Mouse (Mus musculus): ENCODE results near the gene Sirpb1b. TPM values are rescaled to one million over a fixed set of nuclear protein-coding genes. Genes with fewer than 3 reads are reported as not detected.
"Not testable (repeated sequence)": the region's sequence is repeated elsewhere in the genome, so short reads cannot be mapped to it uniquely, and the experiment has no call there.

Sirpb1b gene
- polyA plus RNA-seq, 2 experiments = not detected

GRCm38 (mm10) chr3:15528589-15528988 lies 46.3 kb downstream of the Sirpb1b start:
- no peak for ATAC-seq (ENCODE audit: low FRiP score, low read depth)
- Histone ChIP-seq H3K4me2 (replicated peaks; ENCODE audit: low read depth, low read length, severe bottlenecking) (no peak overlapping the region), H3K4me3 (replicated peaks; ENCODE audit: low read length) (no peak overlapping the region), H3K4me1 (ENCODE audit: control insufficient read depth, insufficient read depth, low read length) (no peaks in the 10 kb centered on the region), H3K9me3 (ENCODE audit: control insufficient read depth, low read length) (0 out of 2 replicates have a peak, but pooled peaks cover 3% of the 10 kb centered on the region), H3K27me3 (ENCODE audit: control insufficient read depth, insufficient read depth, low read length) (no peaks in the 10 kb centered on the region), H3K9ac (ENCODE audit: low read depth, low read length, severe bottlenecking) (no peak overlapping the region), H3K27ac (replicated peaks; ENCODE audit: low read depth, low read length) (no peak overlapping the region), H3K36me3 (ENCODE audit: control insufficient read depth, insufficient read depth, low read length) (no peaks in the 10 kb centered on the region)
- TF ChIP-seq POLR2A (IDR thresholded peaks at IDR 0.05; ENCODE audit: borderline replicate concordance, extremely low read depth, insufficient read depth, insufficient read length) = no peak
- DNase-seq (ENCODE audit: low spot score) = no peak

GRCm38 (mm10) chr3:15513608-15514007 lies 61.3 kb downstream of the Sirpb1b start:
- not testable (repeated sequence) for H3K27ac ChIP-seq (replicated peaks; ENCODE audit: low read depth, low read length); H3K27me3 ChIP-seq (ENCODE audit: control insufficient read depth, insufficient read depth, low read length); H3K9me3 ChIP-seq (ENCODE audit: control insufficient read depth, low read length); H3K4me3 ChIP-seq (replicated peaks; ENCODE audit: low read length); H3K4me1 ChIP-seq (ENCODE audit: control insufficient read depth, insufficient read depth, low read length); H3K9ac ChIP-seq (ENCODE audit: low read depth, low read length, severe bottlenecking); H3K36me3 ChIP-seq (ENCODE audit: control insufficient read depth, insufficient read depth, low read length); DNase-seq (ENCODE audit: low spot score); ATAC-seq (ENCODE audit: low FRiP score, low read depth); H3K4me2 ChIP-seq (replicated peaks; ENCODE audit: low read depth, low read length, severe bottlenecking)
- WGBS = 85% methylated on average over 9 of the region's 11 CpGs

GRCm38 (mm10) chr3:15507792-15508321 lies 67.0 kb downstream of the Sirpb1b start:
- H3K4me1 ChIP-seq (ENCODE audit: control insufficient read depth, insufficient read depth, low read length); H3K9ac ChIP-seq (ENCODE audit: low read depth, low read length, severe bottlenecking); H3K36me3 ChIP-seq (ENCODE audit: control insufficient read depth, insufficient read depth, low read length); H3K9me3 ChIP-seq (ENCODE audit: control insufficient read depth, low read length); ATAC-seq (ENCODE audit: low FRiP score, low read depth); DNase-seq (ENCODE audit: low spot score); H3K27ac ChIP-seq (replicated peaks; ENCODE audit: low read depth, low read length); H3K27me3 ChIP-seq (ENCODE audit: control insufficient read depth, insufficient read depth, low read length); H3K4me3 ChIP-seq (replicated peaks; ENCODE audit: low read length); H3K4me2 ChIP-seq (replicated peaks; ENCODE audit: low read depth, low read length, severe bottlenecking): not testable (repeated sequence)
- WGBS = 77% methylated on average over 3 of the region's 3 CpGs

- not testable (repeated sequence) for H3K9me3 ChIP-seq (ENCODE audit: control insufficient read depth, low read length); DNase-seq (ENCODE audit: low spot score); H3K27ac ChIP-seq (replicated peaks; ENCODE audit: low read depth, low read length); H3K27me3 ChIP-seq (ENCODE audit: control insufficient read depth, insufficient read depth, low read length); H3K4me3 ChIP-seq (replicated peaks; ENCODE audit: low read length); H3K9ac ChIP-seq (ENCODE audit: low read depth, low read length, severe bottlenecking); H3K36me3 ChIP-seq (ENCODE audit: control insufficient read depth, insufficient read depth, low read length); H3K4me1 ChIP-seq (ENCODE audit: control insufficient read depth, insufficient read depth, low read length); H3K4me2 ChIP-seq (replicated peaks; ENCODE audit: low read depth, low read length, severe bottlenecking); ATAC-seq (ENCODE audit: low FRiP score, low read depth)
- 89% methylated on average over 1 of the region's 2 CpGs for WGBS
Observed at GRCm38 (mm10) chr3:15474831-15475230, 100.0 kb downstream of the Sirpb1b start.

GRCm38 (mm10) chr3:15470158-15470557 lies 104.7 kb downstream of the Sirpb1b start:
- not testable (repeated sequence) for H3K27me3 ChIP-seq (ENCODE audit: control insufficient read depth, insufficient read depth, low read length); ATAC-seq (ENCODE audit: low FRiP score, low read depth); DNase-seq (ENCODE audit: low spot score); H3K9ac ChIP-seq (ENCODE audit: low read depth, low read length, severe bottlenecking); H3K36me3 ChIP-seq (ENCODE audit: control insufficient read depth, insufficient read depth, low read length); H3K9me3 ChIP-seq (ENCODE audit: control insufficient read depth, low read length); H3K4me3 ChIP-seq (replicated peaks; ENCODE audit: low read length); H3K4me2 ChIP-seq (replicated peaks; ENCODE audit: low read depth, low read length, severe bottlenecking); H3K4me1 ChIP-seq (ENCODE audit: control insufficient read depth, insufficient read depth, low read length); H3K27ac ChIP-seq (replicated peaks; ENCODE audit: low read depth, low read length)
- WGBS = 80% methylated on average over 1 of the region's 3 CpGs

Other genes starting within 250 kb of the Sirpb1b start
- gene Gm9733, start 242.8 kb downstream of the Sirpb1b start, polyA plus RNA-seq (2012; rRNA removed) = not detected in 2 replicates
- gene Gm9733, start 242.8 kb downstream of the Sirpb1b start, polyA plus RNA-seq (2014; fragmentation: Nextera tagmentation; extraction: Ambion mirVana) = not detected in 2 replicates
- gene Sirpb1a, start 148.5 kb downstream of the Sirpb1b start, polyA plus RNA-seq (2012; rRNA removed) = not detected in 2 replicates
- not detected in 2 replicates for gene Sirpb1a, start 148.5 kb downstream of the Sirpb1b start, polyA plus RNA-seq (2014; fragmentation: Nextera tagmentation; extraction: Ambion mirVana)